Mouse (Mus musculus): Measurements from ENCODE around the gene Nrxn3.

Gene Nrxn3

DNA sequence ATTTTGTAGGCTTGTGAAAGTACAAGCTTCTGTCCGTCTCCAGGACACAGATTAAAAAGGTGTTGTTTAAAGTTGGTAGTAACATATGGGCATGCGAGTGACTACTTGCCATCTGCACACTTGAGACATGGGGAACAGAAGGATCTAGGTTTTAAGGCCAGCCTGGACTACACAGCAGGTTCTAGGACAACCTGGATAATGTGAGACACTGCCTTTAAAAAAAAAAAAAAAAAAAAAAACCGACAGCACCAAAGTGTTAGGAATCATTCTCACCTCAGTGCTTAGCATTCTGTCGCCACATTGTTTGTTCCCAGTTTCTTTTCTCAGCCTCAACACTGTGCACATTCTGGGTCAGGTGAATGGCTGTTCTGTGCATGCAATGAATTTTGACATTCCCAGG lies 985.2 kb downstream of the Nrxn3 start:
- DNase-seq (ENCODE audit: low spot score): no peak

DNA sequence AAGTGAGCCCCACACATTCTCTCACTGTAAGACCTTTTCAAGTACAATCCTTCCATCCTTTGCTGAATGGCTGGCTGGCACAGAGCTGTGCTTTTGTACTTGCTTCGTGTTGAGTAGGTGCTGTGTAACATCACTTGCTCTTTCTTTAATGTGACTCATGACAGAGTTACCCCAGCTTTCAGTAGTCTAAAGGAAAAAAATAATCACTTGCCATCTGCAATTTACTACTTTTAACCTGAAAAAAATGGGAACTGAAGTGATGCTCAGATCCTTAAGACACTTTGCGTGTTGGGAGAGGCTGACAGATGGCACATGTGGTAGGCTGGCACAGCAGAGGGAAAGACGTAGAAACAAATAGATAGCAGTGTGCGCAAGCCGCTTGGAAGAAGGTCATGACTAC lies 987.8 kb downstream of the Nrxn3 start:
- DNase-seq (ENCODE audit: low spot score): no peak

DNA sequence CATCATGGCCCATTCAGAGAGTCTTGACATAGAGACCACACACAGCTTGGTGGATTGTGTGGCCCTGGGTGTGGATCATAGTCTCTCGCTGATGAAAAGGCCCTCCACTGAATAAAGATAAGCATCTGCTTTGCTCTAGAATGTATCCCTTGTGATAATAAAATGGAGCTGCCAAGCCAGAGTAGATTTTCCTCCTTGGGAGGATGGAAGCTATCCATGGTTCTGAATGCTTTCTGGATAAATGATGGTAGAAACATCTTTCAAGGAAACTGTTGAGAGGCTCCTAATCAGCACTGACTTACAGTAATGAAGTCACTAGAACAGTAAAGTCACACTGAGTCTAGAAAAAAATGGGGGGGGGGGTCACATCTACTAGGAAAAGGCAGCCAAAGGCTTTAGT lies 989.1 kb downstream of the Nrxn3 start:
- no peak for DNase-seq (ENCODE audit: low spot score)

DNA sequence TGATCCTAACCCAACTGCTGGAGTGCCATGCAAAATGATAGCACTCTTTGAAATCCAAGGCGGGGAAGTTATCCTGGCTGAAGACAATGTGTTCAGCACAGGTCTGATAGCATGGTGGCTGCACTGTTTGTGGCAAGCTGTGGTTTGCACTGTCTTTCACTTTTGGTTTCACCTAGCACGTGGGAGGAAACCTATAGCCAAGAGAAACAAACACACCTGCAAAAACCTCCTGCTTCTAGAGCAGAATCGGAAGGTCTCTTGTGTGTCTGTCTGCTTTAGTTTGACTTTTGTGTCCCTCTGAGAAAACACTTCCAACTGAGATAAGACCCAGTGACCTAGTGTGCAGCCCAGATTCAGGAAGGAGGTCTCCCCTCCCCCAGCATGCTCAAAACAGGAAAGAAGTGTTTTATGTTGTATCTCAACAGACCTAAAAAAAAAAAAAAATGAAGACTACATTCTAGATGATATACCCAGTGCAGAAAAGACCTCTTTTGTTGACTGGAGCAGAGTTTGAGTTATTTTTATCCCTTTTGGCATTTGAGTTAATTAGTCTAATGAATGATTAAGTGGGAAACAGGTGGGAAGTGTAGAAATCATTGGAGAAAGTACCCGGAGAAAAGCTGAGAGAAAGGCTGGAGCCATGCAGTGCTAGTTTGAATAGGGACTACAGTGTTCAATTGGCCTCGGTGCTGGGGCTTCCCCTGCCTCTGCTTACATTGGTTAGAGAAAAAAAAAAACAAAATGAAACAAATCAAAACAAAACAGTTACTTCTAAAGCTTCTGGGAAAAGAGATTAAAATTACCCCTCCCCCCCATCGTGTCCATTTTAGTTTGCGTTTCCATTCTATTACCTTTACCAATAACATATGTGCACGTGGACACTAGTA lies 996.8 kb downstream of the Nrxn3 start:
- DNase-seq (ENCODE audit: low spot score): no peak

DNA sequence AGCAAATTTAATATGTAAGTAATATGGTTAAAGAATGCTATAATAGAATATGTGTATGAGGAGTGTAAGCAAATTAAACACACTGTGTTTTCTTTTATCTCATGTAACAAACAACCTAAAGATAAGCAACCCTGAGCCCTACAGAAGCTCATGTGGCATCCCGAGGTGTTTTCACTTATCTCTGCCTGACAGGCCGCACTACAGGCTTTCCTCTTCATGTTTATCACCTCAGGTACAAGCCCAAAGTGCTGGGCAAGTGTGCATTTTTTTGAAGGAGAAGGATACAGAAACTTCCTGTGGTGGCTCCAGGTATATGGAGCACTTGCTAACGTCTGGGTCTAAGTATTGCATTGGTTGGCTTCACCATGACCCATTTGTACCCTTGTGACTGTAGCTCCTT lies 998.3 kb downstream of the Nrxn3 start:
- DNase-seq (ENCODE audit: low spot score): no peak

DNA sequence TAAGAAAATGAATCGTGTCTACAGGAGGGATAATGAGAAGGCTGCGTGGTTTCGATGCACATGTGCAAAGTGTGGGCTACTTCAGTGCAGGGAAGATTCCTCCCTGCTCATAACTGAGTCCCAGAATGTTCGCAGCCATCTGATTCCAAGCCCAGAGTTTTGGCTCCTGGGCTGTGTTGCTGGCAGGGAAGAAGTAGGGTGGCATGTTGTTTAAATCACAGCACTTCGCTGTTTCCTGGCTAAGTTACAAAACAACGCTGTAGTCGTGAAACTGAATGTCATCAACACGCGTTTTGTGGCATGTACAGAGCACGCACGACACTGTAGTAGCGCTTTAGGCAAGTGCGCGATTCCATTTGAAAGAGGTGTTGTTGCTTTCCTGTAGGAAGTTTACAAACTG lies 999.8 kb downstream of the Nrxn3 start:
- DNase-seq (ENCODE audit: low spot score): no peak

DNA sequence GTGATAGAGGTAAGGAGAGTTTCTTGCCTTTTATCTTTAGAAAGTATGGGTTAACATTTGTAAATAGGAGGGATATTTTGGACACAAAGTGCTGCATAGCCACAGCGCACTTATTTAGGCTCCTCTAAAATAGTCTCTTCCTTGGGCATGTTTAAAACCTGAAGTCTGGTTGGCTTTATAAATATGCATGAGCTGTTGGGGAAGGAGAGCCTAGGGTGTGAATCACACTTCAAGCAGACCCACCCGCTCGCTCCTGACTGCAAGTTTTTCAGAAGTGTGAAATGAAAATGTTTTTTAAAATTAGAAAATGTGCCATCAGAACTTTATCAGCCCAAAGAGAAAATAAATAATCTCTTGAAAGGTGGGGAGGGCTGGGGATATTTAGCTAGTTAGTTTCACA lies 1001.4 kb downstream of the Nrxn3 start:
- no peak for DNase-seq (ENCODE audit: low spot score)

DNA sequence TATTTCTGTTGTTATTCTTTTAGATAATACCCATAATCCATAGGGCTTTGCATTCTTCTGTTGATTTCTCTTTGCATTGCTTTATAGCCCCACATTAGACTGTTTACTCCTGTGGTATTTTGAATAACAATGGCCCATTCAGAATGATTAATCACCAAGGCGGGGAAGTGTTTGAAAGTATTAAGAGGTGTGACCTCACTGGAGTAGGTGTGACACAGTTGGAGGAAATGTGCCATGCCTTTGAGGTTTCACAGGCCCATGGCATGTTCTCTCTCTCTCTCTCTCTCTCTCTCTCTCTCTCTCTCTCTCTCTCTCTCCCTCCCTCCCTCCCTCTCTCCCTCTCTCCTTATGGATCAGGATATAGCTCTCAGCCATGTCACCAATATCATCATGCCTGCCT lies 1019.6 kb downstream of the Nrxn3 start:
- DNase-seq (ENCODE audit: low spot score): no peak

DNA sequence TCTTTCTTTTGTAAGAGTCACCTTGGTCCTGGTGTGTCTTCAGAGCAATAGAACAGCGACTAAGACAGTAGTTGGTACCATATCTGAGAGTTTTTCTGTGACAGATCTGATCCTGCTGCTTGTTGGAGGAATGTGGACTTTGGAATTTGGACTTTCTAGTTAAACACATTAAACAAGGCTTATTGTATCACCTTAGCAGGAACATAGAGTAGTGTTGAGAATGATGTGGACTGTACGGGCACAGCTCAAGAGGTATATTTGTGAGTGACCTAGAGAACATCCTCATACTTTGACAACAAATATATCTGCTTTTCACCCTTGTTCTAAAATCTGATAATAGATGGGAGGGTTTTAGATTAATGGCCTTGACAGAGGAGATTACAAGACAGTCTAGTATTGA lies 1020.1 kb downstream of the Nrxn3 start:
- no peak for DNase-seq (ENCODE audit: low spot score)

DNA sequence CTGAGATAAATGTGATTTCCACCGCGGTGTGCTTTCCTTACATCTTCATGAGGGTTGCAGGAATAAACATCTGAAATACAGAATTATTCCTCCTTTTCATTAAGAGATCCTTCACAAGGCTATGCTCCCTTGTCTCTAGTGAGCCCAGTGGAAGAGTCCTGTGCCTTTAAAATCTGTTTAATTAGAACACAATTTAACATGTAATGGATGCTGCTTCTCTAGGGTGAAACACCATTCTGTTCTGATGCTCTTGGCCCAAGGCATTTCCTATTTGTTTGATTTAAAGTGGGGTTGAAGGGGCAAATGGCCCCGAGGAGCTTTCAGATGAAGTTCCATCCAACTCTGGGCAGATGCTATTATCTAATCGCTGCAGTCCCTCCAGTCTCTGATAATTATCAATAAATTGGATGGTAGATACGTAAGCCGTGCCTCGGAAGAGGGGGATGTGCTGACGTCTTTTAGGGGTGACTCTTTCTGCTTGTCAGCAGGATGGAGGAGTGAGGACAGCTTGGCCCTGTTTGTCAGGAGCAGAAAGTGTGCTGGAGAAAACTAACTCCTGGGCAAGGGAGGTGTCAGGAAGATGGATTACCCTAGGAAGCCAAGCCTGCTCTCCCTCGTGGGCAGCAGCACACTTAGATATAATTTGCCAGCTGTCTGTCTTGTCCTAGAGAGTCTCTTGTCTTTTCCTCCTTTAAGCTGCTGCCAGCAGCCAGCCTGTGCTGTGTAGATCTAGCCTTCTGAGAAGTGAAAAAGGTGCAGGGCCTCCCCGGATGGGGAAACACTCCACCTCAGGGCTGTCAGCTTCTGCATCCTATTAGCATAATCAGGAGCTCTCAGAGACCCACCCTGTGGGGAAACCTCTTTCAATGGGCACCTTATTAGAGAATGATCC lies 1041.8 kb downstream of the Nrxn3 start:
- DNase-seq (ENCODE audit: low spot score): no peak

DNA sequence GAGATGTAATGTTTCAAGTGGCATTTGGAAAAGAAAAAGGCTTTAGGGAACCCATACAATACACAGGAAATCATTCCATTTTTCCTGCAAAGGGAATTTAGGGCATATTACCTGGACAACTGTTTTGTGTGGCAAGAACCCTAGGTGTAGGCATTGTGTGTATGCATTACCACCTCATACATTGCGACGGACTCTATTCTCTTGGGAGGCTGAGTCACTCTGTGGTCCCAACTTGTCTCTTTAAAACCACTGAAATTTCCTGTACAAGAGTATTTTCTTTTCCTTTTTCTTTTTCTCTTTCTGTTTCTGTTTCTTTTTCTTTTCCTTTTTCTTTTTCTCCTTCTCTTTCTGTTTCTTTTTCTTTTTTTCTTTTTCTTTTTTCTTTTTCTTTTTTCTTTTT lies 1042.5 kb downstream of the Nrxn3 start:
- no peak for DNase-seq (ENCODE audit: low spot score)

DNA sequence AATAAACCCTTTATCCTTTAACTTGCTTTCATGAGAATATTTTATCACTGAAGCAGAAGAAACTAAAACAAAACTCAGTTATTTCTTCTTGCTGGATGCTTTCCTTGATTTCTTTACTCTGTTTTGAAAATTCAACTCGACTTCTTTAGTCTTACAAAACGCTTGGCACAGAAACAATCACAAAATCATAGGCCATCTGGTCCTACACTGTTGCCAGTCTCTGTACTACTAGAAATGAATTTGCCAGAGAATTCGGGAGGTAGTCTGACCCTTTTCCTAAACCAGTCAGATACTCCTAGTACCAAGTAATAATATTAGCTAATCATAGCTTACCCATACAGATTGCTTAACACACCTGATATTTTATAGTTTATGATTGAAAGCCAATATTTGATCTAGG lies 1066.1 kb downstream of the Nrxn3 start:
- DNase-seq (ENCODE audit: low spot score): no peak

DNA sequence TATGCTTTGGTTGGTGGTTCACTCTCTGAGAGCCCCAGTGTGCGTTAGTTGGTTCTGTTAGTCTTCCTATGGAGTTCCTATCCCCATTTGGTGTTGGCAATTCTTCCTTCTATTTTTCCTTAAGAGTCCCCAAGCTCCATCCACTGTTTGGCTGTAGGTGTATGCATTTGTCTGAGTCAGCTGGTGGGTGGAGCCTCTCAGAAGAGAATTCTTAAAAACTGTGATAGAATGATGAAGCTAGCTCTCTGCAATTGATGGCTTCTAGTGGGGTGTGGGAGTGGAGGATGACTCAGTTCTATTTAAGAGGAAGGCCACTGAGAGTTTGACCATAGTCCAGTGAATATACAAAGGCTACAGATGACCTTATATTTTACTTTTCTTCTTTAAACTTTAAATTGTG lies 1067.3 kb downstream of the Nrxn3 start:
- no peak for DNase-seq (ENCODE audit: low spot score)

DNA sequence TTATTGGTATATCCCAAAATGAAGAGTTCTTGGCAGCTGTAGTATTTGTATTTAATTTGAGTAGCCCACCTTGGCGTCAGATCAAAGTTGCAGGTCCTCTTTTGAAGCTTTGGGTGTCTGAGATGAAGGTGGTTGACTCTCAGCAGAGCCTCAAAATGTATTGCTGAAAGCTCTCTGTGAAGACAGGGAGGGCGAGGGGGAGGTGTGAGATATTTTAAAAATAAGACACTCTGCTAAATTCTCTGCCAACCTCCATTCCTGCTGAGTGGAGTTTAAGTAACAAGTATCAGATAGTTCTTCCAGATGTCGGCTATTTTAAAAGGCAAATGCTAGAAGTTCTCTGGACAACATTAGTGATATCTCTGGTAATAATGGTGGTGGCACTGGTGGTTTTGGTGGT lies 1069.2 kb downstream of the Nrxn3 start:
- no peak for DNase-seq (ENCODE audit: low spot score)

DNA sequence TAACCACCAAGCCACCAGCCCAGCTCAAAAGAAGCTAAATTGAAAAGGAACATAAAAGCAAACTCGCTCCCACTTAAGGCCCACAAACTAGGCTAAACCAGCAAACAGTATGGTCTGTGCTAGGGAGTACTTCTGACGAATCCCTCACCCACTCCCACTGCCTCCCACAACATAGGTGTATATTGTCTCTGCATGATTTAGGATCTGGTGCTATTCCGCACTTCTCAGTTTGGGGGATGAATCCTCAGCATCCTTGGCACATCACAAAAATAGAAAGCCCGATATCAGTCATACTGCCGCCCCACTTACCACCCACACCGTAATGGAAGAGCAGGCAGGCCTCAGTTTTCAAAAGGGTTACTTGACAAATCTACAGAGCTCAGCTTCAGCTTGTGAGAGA lies 1072.1 kb downstream of the Nrxn3 start:
- no peak for DNase-seq (ENCODE audit: low spot score)

DNA sequence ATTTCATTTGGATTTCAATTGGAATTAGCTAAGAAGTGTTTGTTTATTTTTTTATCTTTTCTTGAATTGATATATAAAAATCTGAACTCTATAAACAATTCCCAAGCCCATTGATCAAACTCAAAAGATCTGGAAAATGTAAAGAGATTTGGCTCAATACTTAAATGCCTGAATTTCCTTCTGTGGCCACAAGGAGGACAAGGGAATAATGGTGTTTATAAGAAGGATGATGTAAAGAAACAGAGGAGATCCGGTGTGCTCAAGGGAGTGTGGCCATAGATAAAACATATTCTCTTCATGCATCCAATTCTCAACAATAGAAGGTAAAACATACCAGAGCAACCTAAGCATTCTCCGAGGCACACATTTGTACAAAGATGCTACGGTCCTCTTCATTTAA lies 1085.5 kb downstream of the Nrxn3 start:
- no peak for DNase-seq (ENCODE audit: low spot score)

DNA sequence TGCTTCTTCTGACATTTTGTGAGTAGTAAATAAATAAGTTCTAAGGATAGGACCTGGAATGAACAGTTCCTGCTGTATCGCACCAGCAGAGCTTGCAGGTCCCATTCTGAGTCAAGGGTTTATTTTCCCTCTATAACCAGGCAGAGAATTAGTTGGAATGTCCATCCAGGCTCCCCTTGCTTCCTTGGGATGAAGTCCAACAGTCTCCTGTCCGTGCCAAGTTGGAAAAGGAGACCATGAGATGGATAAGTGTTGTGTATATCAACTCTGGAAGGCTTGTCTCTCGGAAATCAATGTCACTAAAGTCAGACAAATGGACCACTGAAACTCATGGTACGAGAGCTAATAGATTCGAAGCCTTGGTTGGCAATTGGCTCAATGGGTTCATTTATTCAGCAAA lies 1087.5 kb downstream of the Nrxn3 start:
- no peak for DNase-seq (ENCODE audit: low spot score)

DNA sequence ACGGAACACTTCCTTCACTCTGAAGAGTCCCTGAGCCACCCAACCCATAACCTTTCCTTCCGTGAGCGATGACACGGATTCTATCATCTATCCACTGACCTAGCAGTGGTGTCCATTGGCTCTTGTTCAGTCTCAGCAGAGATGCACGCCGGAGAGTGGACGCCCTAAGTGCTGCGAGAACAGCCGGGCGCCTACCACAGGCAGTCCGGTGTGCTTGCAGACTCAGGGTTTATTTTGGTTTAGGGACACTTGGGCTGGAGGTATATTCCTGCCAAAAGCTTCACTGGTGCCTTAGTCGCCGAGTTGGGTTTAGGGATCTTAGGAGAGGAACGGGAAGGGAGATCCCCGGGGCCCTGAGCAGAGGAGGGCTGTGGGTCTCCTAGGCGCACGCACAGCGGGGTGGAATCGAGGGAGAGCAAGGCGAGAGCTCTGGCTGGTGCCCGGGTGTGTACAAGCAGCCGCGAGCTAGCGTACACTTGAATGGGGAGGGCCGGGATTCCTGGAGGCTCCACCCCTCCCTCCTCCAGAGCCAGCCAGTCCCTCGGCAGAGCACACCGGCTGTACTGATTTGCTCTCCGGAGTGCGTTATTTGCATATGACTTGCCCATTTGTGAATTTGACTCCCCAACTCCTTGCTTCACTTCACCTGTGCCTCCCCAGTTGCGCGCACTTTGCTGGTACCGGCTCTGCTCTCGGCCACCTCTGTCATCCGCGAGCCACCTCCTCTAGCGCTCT lies 1089.3 kb downstream of the Nrxn3 start:
- peak; percentile 82 for DNase-seq (ENCODE audit: low spot score)

DNA sequence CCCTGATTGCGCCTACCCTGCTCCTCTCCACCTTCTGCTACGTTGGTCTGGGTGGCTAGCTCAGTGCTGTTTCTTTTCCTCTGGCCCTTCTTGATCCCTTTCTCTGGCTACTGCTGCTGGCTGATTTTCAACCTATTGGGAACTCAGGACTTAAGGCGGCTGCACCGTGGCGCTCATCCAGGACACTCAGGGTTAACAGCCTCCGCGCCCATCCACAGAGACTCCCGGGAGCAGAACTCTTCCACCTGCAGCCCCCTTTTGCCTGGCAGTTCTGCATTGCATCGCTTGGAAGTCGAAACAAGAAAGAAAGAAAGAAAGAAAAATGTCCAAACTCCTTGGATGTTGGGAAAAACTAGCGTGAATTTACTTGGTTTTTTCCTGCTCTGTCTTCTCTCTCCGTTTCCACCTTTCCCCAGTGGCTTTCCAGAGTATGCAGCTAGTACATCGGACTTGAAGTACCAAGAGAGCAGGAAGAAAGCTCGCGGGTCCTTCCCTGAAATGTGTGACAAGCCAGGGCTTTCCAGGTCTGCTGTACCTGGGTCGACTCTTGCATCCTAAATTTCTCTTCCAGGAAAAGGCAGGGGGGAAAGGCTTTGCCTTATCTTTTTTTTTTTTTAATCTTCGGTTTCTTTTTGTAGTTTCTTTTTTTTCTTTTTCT lies 1090.0 kb downstream of the Nrxn3 start:
- DNase-seq (ENCODE audit: low spot score): no peak

DNA sequence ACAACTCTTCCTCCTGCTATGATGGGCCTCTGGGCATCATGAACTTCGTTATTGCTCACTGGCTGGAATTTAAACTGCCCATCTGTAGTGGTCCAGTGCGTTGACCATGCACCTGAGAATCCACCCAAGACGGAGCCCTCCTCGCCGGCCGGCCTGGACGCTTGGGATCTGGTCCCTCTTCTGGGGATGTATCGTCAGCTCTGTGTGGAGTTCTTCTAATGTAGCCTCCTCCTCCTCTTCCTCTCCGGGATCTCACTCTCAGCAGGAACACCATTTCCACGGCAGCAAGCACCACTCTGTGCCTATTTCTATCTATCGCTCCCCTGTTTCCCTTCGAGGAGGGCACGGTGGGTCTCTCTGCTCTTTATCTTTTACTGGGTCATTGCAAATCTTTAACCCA lies 1090.6 kb downstream of the Nrxn3 start:
- no peak for DNase-seq (ENCODE audit: low spot score)

DNA sequence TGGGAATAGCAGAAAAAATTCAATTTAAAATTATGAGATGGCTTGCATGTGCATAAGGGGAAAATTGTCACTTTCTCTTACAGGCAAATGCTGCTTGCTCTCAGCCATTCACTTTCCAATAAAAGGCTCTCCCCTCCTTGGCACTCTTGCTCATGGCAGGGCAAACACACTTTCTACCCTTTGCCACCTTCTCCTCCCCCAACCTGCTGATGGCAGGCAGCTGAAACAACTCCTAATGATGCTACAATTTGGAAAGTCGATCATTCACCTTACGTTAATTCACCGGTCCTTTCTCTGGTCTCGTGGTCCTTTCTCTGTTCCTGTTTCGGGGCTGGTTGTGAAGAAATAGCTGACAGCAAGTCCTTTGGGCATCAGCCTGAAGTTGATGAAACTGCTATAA lies 1091.0 kb downstream of the Nrxn3 start:
- DNase-seq (ENCODE audit: low spot score): no peak

DNA sequence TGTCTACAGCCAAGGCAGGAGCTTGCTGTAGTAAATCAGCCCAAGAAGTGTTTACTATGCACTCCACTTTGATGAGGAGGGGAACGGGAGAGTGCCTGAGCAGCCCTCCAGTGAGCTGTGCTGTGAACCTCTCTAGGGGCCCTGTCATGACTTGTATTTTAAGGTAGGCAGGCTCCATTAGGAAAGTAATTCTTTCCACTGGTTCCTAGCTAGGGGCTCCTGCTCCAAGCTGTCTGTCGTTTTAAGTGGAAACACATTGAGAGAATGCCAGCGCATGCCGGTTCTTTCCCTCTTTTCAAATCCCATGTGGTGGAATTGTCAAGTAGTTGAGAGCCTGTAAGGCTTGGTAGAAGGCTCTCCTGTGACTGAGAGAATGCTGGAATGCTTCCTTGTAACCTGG lies 1091.9 kb downstream of the Nrxn3 start:
- no peak for DNase-seq (ENCODE audit: low spot score)

Data from yolk sac, embryonic 10.5 days (tissue).